Mouse (Mus musculus): ENCODE data around the gene 4930432M17Rik. TPM values are rescaled to one million over a fixed set of nuclear protein-coding genes. Genes with fewer than 3 reads are reported as not detected.
A peak's percentile ranks its signal among the peaks of the same experiment; 100 is the strongest.

The 4930432M17Rik gene
- total and polyA plus RNA-seq, 2 experiments from 2014 or later: not detected

GRCm38 (mm10) chr3:121725651-121726050 lies 55.1 kb downstream of the 4930432M17Rik start:
- H3K36me3 ChIP-seq (ENCODE audit: insufficient read depth, low read length): no peaks in the 10 kb centered on the region
- H3K9ac ChIP-seq (replicated peaks; ENCODE audit: low read length): 0 out of 2 replicates have a peak overlapping the region, but pooled peaks have one; percentile 9
- DNase-seq (ENCODE audit: low spot score) (no peak), ATAC-seq (no peak)
- TF ChIP-seq CTCF (IDR thresholded peaks at IDR 0.05; ENCODE audit: low read depth): no peak
- 0 out of 2 replicates have a peak, but pooled peaks cover 9% of the 10 kb centered on the region for H3K4me1 ChIP-seq (ENCODE audit: insufficient read depth, low read length)
- H3K27ac ChIP-seq: peak overlapping the region; percentile 2; the same call in 1 of the 2 replicates
- H3K4me3 ChIP-seq (ENCODE audit: low read length): peak overlapping the region; percentile 47; the same call in 1 of the 2 replicates
- no peaks in the 10 kb centered on the region for H3K27me3 ChIP-seq (ENCODE audit: insufficient read depth, low read length)
- H3K4me2 ChIP-seq (ENCODE audit: low read depth, low read length): peak overlapping the region; percentile 79
- no peaks in the 10 kb centered on the region for H3K9me3 ChIP-seq (ENCODE audit: low read length)
- WGBS: 59% methylated on average over 10 of the region's 10 CpGs

GRCm38 (mm10) chr3:121729678-121730077 lies 59.1 kb downstream of the 4930432M17Rik start:
- H3K9me3 ChIP-seq (ENCODE audit: low read length): no peaks in the 10 kb centered on the region
- H3K36me3 ChIP-seq (ENCODE audit: insufficient read depth, low read length): peaks cover 14% of the 10 kb centered on the region; the same call in 1 of the 2 replicates
- no peaks in the 10 kb centered on the region for H3K27me3 ChIP-seq (ENCODE audit: insufficient read depth, low read length)
- H3K9ac ChIP-seq (replicated peaks; ENCODE audit: low read length): no peak overlapping the region
- TF ChIP-seq CTCF (IDR thresholded peaks at IDR 0.05; ENCODE audit: low read depth): no peak
- no peak for DNase-seq (ENCODE audit: low spot score)
- 0 out of 2 replicates have a peak, but pooled peaks cover under 1% of the 10 kb centered on the region for H3K4me1 ChIP-seq (ENCODE audit: insufficient read depth, low read length)
- ATAC-seq: no peak
- H3K27ac ChIP-seq: no peak overlapping the region
- no peak overlapping the region for H3K4me3 ChIP-seq (ENCODE audit: low read length)
- 84% methylated on average over 4 of the region's 4 CpGs for WGBS
- H3K4me2 ChIP-seq (ENCODE audit: low read depth, low read length): no peak overlapping the region

Other genes with a start within 250 kb of the 4930432M17Rik start
- gene Cnn3, start 244.3 kb upstream of the 4930432M17Rik start, total RNA-seq (2014; rRNA removed): 180 and 194 TPM in 2 replicates
- gene Cnn3, start 244.3 kb upstream of the 4930432M17Rik start, polyA plus RNA-seq (2015; fragmentation: Nextera tagmentation; extraction: Ambion mirVana): 317 and 348 TPM in 2 replicates
- 0.14 and 0.68 TPM in 2 replicates for gene Slc44a3, start 138.4 kb upstream of the 4930432M17Rik start, total RNA-seq (2014; rRNA removed)
- 0.51 and 0.96 TPM in 2 replicates for gene Slc44a3, start 138.4 kb upstream of the 4930432M17Rik start, polyA plus RNA-seq (2015; fragmentation: Nextera tagmentation; extraction: Ambion mirVana)
- gene F3, start 52.8 kb downstream of the 4930432M17Rik start, total RNA-seq (2014; rRNA removed): 12.0 and 16.1 TPM in 2 replicates
- gene F3, start 52.8 kb downstream of the 4930432M17Rik start, polyA plus RNA-seq (2015; fragmentation: Nextera tagmentation; extraction: Ambion mirVana): 15.2 and 18.9 TPM in 2 replicates
- gene Abcd3, start 144.5 kb downstream of the 4930432M17Rik start, total RNA-seq (2014; rRNA removed): 50.1 and 53.5 TPM in 2 replicates
- gene Abcd3, start 144.5 kb downstream of the 4930432M17Rik start, polyA plus RNA-seq (2015; fragmentation: Nextera tagmentation; extraction: Ambion mirVana): 85.9 and 89.5 TPM in 2 replicates

Measured in hindbrain, postnatal 0 days (tissue).